Mouse (Mus musculus) MEL (cell line): ENCODE results near the gene Adamtsl1. TPM values are rescaled to one million over a fixed set of nuclear protein-coding genes. Genes with fewer than 3 reads are reported as not detected.

Experiments used
- DNase-seq: peaks from one replicate; pipeline ENCODE4 v3.0.0; 2011; ENCODE audit warnings: low read depth, low spot score
- H3K27ac ChIP-seq: 2 replicates; pipeline ENCODE4 v1.5.1; 2012; ENCODE audit warnings: low read depth, mild to moderate bottlenecking, control low read depth, low read length, moderate library complexity; ENCODE audit not compliant: control insufficient read depth
- H3K27me3 ChIP-seq, 2 experiments: fragments of 150-350 bp in 1 of 2; sonication (generic) in 1 of 2; 2 replicates each; pipeline ENCODE4 v1.6.1; 2012; ENCODE audit warnings: low read length in 2 of 2, mild to moderate bottlenecking in 2 of 2, improper control_type of control experiment in 1 of 2, moderate library complexity in 1 of 2; ENCODE audit not compliant: insufficient read depth in 2 of 2, control insufficient read depth in 1 of 2
- H3K36me3 ChIP-seq, 2 experiments: 2 replicates each; pipeline ENCODE4 v1.6.1; 2012 to 2014; ENCODE audit warnings: low read length in 2 of 2, improper control_type of control experiment in 1 of 2, inconsistent platforms in 1 of 2, mild to moderate bottlenecking in 1 of 2; ENCODE audit not compliant: insufficient read depth in 2 of 2, control insufficient read depth in 1 of 2
- H3K4me1 ChIP-seq, 2 experiments: fragments of 150-350 bp in 1 of 2; sonication (generic) in 1 of 2; 2 replicates each; pipeline ENCODE4 v1.6.1; 2012; ENCODE audit warnings: low read length in 2 of 2, improper control_type of control experiment in 1 of 2, mild to moderate bottlenecking in 1 of 2; ENCODE audit not compliant: insufficient read depth in 2 of 2, control insufficient read depth in 1 of 2
- H3K4me3 ChIP-seq, 2 experiments: fragments of 150-350 bp in 1 of 2; sonication (generic) in 1 of 2; 2 replicates each; pipeline ENCODE4 v1.5.1; 2012; ENCODE audit warnings: low read depth in 2 of 2, low read length in 2 of 2, mild to moderate bottlenecking in 2 of 2, moderate library complexity in 2 of 2, control low read depth in 1 of 2, improper control_type of control experiment in 1 of 2; ENCODE audit not compliant: control insufficient read depth in 1 of 2, insufficient read depth in 1 of 2
- H3K79me2 ChIP-seq: 2 replicates; pipeline ENCODE4 v1.6.1; 2012; ENCODE audit warnings: mild to moderate bottlenecking, low read length, moderate library complexity; ENCODE audit not compliant: control insufficient read depth, poor library complexity, insufficient read depth
- H3K9ac ChIP-seq: 2 replicates; pipeline ENCODE4 v1.6.1; 2012; ENCODE audit warnings: low read depth, mild to moderate bottlenecking, control low read depth, low read length, moderate library complexity; ENCODE audit not compliant: control insufficient read depth, poor library complexity, severe bottlenecking
- H3K9me3 ChIP-seq: fragments of 150-350 bp; sonication (generic); replicated peaks from 2 replicates; pipeline ENCODE4 v1.6.1; 2012; ENCODE audit warnings: mild to moderate bottlenecking, low read length, improper control_type of control experiment, moderate library complexity; ENCODE audit not compliant: insufficient read depth
- CHD2 ChIP-seq: IDR thresholded peaks from 2 replicates; pipeline ENCODE4 v1.6.1; 2011; ENCODE audit warnings: low read length, improper control_type of control experiment
- CTCF ChIP-seq, 3 experiments: IDR thresholded peaks in 2 of 3; conservative IDR thresholded peaks in 1 of 3; 2 replicates each; pipeline ENCODE4 v1.5.1; 2011 to 2012; ENCODE audit warnings: low read length in 3 of 3, low read depth in 2 of 3, mild to moderate bottlenecking in 2 of 3, improper control_type of control experiment in 1 of 3, inconsistent platforms in 1 of 3, mixed read lengths in 1 of 3, moderate library complexity in 1 of 3; ENCODE audit not compliant: control insufficient read depth in 1 of 3, insufficient read depth in 1 of 3, poor library complexity in 1 of 3, severe bottlenecking in 1 of 3
- E2F4 ChIP-seq: IDR thresholded peaks from 2 replicates; pipeline ENCODE4 v1.6.1; 2011; ENCODE audit warnings: low read depth, low read length, improper control_type of control experiment, borderline replicate concordance
- ELF1 ChIP-seq: IDR thresholded peaks from 2 replicates; pipeline ENCODE4 v1.6.1; 2014; ENCODE audit warnings: low read depth, mild to moderate bottlenecking, inconsistent platforms, low read length, improper control_type of control experiment, moderate library complexity
- EP300 ChIP-seq, 2 experiments: IDR thresholded peaks; 2 replicates each; pipeline ENCODE4 v1.6.1; 2011; ENCODE audit warnings: improper control_type of control experiment in 2 of 2, low read length in 2 of 2, low read depth in 1 of 2, mild to moderate bottlenecking in 1 of 2
- MAFK ChIP-seq: IDR thresholded peaks from 2 replicates; pipeline ENCODE4 v1.6.1; 2011; ENCODE audit warnings: low read depth, mild to moderate bottlenecking, low read length, improper control_type of control experiment, borderline replicate concordance
- MEF2A ChIP-seq: IDR thresholded peaks from 2 replicates; pipeline ENCODE4 v1.6.1; 2014; ENCODE audit warnings: low read depth, mild to moderate bottlenecking, inconsistent platforms, low read length, improper control_type of control experiment; ENCODE audit not compliant: poor library complexity, insufficient replicate concordance, severe bottlenecking; ENCODE audit errors: extremely low read depth
- MYB ChIP-seq: IDR thresholded peaks from 2 replicates; pipeline ENCODE4 v1.6.1; 2011; ENCODE audit warnings: mild to moderate bottlenecking, low read depth, low read length, improper control_type of control experiment
- NELFE ChIP-seq: IDR thresholded peaks from 2 replicates; pipeline ENCODE4 v1.6.1; 2011; ENCODE audit warnings: low read depth, low read length, improper control_type of control experiment
- NRF1 ChIP-seq: IDR thresholded peaks from 2 replicates; pipeline ENCODE4 v1.6.1; 2014; ENCODE audit warnings: low read depth, mild to moderate bottlenecking, inconsistent platforms, low read length, improper control_type of control experiment, moderate library complexity; ENCODE audit not compliant: poor library complexity, insufficient read depth, severe bottlenecking
- POLR2AphosphoS5 ChIP-seq: IDR thresholded peaks from 2 replicates; pipeline ENCODE4 v1.6.1; 2012; ENCODE audit warnings: low read depth, borderline replicate concordance, mild to moderate bottlenecking, inconsistent platforms, low read length, moderate library complexity, mixed read lengths
- RAD21 ChIP-seq: IDR thresholded peaks from 2 replicates; pipeline ENCODE4 v1.6.1; 2011; ENCODE audit warnings: mild to moderate bottlenecking, low read depth, low read length, improper control_type of control experiment
- USF1 ChIP-seq: IDR thresholded peaks from 2 replicates; pipeline ENCODE4 v1.6.1; 2014; ENCODE audit warnings: low read depth, mild to moderate bottlenecking, inconsistent platforms, low read length, improper control_type of control experiment, moderate library complexity
- ZKSCAN1 ChIP-seq: IDR thresholded peaks from 2 replicates; pipeline ENCODE4 v1.6.1; 2012; ENCODE audit warnings: low read depth, mild to moderate bottlenecking, inconsistent platforms, low read length, improper control_type of control experiment, moderate library complexity
- ZNF384 ChIP-seq: IDR thresholded peaks from 2 replicates; pipeline ENCODE4 v1.6.1; 2012; ENCODE audit warnings: low read depth, mild to moderate bottlenecking, inconsistent platforms, low read length, improper control_type of control experiment
- polyA plus RNA-seq, 2 experiments: library from polyadenylated mRNA; stranded (reverse) in 1 of 2; unstranded in 1 of 2; fragments of >175 nt in 1 of 2; fragments of >200 nt in 1 of 2; gene quantifications; 2 replicates each; pipeline versions ENCODE4 v1.2.1 to v1.2.4; 2012; ENCODE audit warnings: low replicate concordance in 2 of 2, low read depth in 1 of 2; ENCODE audit not compliant: insufficient read length in 2 of 2, insufficient read depth in 1 of 2, missing spikeins in 1 of 2
- total RNA-seq: library from RNA; depleted of rRNA; stranded (reverse); fragments of 300-350 nt; gene quantifications from 2 replicates; pipeline ENCODE4 v1.2.3, GENCODE M21; 2012

Gene Adamtsl1
- total and polyA plus RNA-seq, 3 experiments: not detected

DNA sequence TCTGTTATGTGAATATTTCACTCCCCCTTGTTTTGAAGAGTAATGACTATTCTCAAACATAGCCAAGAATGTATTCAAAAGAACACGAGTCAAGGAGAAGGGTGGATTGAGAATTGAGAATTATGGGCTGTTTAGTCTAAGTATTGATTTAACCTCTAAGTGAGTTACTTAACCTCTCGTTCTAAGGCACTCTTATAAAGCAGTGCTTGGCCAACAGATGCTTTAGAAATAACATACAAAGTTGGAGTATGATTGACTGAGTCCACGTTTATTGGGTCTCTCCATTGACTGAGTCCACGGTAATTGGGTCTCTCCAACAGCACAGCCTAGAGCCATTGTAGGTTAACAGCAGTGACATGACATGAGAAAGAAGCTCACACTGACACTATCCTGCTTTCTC is 226.5 kb downstream of the Adamtsl1 start:
- no peak for TF ChIP-seq ELF1
- H3K27me3 ChIP-seq: no peaks in the 10 kb centered on the region
- DNase-seq: no peak
- H3K4me3 ChIP-seq: no peak overlapping the region
- H3K9me3 ChIP-seq: no peaks in the 10 kb centered on the region
- H3K27ac ChIP-seq: no peak overlapping the region
- no peak overlapping the region for H3K9ac ChIP-seq
- no peaks in the 10 kb centered on the region for H3K36me3 ChIP-seq
- no peaks in the 10 kb centered on the region for H3K79me2 ChIP-seq
- H3K4me1 ChIP-seq: no peaks in the 10 kb centered on the region

- Histone ChIP-seq H3K4me1 (no peaks in the 10 kb centered on the region), H3K36me3 (no peaks in the 10 kb centered on the region), H3K27me3 (no peaks in the 10 kb centered on the region), H3K79me2 (no peaks in the 10 kb centered on the region), H3K9ac (no peak overlapping the region), H3K27ac (no peak overlapping the region), H3K9me3 (no peaks in the 10 kb centered on the region), H3K4me3 (no peak overlapping the region)
- DNase-seq: no peak
- TF ChIP-seq ZKSCAN1: no peak
- TF ChIP-seq ELF1: no peak
- TF ChIP-seq CTCF (IDR thresholded peaks at IDR 0.05 in 2 of 3, conservative IDR thresholded peaks at IDR 0.05 in 1 of 3; ENCODE audit: control insufficient read depth in 1 of 3, insufficient read depth in 1 of 3, low read depth in 2 of 3, low read length in 3 of 3, poor library complexity in 1 of 3, severe bottlenecking in 1 of 3): no peak
- no peak for TF ChIP-seq ZNF384
- TF ChIP-seq NELFE: no peak
- no peak for TF ChIP-seq POLR2AphosphoS5
- TF ChIP-seq RAD21: no peak
- TF ChIP-seq MEF2A: no peak
- no peak for TF ChIP-seq USF1
- no peak for TF ChIP-seq CHD2
- TF ChIP-seq EP300 (IDR thresholded peaks at IDR 0.05; ENCODE audit: low read depth in 1 of 2, low read length in 2 of 2): no peak
- TF ChIP-seq MYB: no peak
- no peak for TF ChIP-seq NRF1
- no peak for TF ChIP-seq MAFK
- TF ChIP-seq E2F4: no peak
Measured at GRCm38 (mm10) chr4:85741825-85742391, 227.9 kb downstream of the Adamtsl1 start.
